Mouse (Mus musculus) left cerebral cortex, adult 2 months (tissue): ENCODE data around the gene Higd1a. TPM values are rescaled to one million over a fixed set of nuclear protein-coding genes. Genes with fewer than 3 reads are reported as not detected.
A peak's percentile ranks its signal among the peaks of the same experiment; 100 is the strongest.

ENCODE experiments used
- DNase-seq, 2 experiments: peaks; one replicate each; pipeline ENCODE4 v3.0.0; 2021 to 2022; ENCODE audit warnings: low spot score in 2 of 2, mixed read lengths in 1 of 2; ENCODE audit errors: extremely low spot score in 1 of 2
- H3K27ac ChIP-seq: fragments of 200-600 bp; 2 replicates; pipeline ENCODE4 v1.8.1; 2022
- H3K4me3 ChIP-seq: fragments of 200-600 bp; 2 replicates; pipeline ENCODE4 v1.8.1; 2022
- CTCF ChIP-seq: fragments of 200-600 bp; IDR thresholded peaks from 2 replicates; pipeline ENCODE4 v1.8.1; 2022; ENCODE audit warnings: antibody characterized with exemption, mild to moderate bottlenecking, moderate library complexity
- intact Hi-C: fragments of 180-260 bp; cut with DNase I; formaldehyde crosslinking; loops from one replicate; pipeline ENCODE4 v1.15.1; 2025
- total RNA-seq, 2 experiments: library from RNA; stranded (reverse); gene quantifications; 2 replicates each; pipeline ENCODE4 v1.2.3; 2021

Higd1a gene
- total RNA-seq, 2 experiments from 2014 or later, result 90.3 to 93.7 TPM

GRCm38 (mm10) chr9:121898245-121898644, 40.1 kb upstream of the Higd1a start, which contains the start of gene Ackr2:
Ackr2 (plus strand) TSS chr9:121898355.
- Histone ChIP-seq H3K4me3 (no peak within 1 kb of the TSS), H3K27ac (no peak within 1 kb of the TSS)
- intact Hi-C loops, result no loop called here
- peak in 1 of 2 experiments; percentile 7 for DNase-seq
- TF ChIP-seq CTCF, result no peak

- Histone ChIP-seq H3K4me3 (no peak overlapping the region), H3K27ac (no peak overlapping the region)
- DNase-seq, result peak in 1 of 2 experiments; percentile 5
- no peak for TF ChIP-seq CTCF
- intact Hi-C loops, result no loop called here
Observed at GRCm38 (mm10) chr9:121896820-121897219, 38.7 kb upstream of the Higd1a start.

GRCm38 (mm10) chr9:121895392-121895993, 37.3 kb upstream of the Higd1a start:
- Histone ChIP-seq H3K4me3 (no peak overlapping the region), H3K27ac (no peak overlapping the region)
- intact Hi-C loops, result no loop called here
- DNase-seq, result peak in 1 of 2 experiments; percentile 7
- TF ChIP-seq CTCF, result no peak

DNA sequence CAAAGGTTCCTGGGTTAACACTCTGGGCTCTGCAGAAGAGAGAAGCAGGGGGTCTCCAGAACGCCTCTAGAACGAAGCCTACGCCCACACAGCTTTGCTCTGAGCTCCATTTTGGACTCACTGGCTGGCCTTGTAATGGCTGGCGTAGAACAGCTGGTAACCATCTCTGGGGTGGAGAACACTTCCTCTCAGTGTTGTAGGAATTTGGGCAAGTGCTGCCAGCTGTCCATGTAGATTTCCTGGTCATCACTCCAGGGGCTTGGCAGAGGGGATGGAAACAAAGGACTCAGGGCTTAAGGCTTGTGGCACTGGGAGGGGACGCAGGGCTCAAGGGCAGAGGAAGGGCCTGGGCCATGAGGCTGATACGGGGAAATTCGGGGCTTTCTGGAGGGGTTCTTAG, 36.3 kb upstream of the Higd1a start:
- H3K27ac ChIP-seq, result no peak overlapping the region
- TF ChIP-seq CTCF, result no peak
- peak in 1 of 2 experiments; percentile 6 for DNase-seq
- intact Hi-C loops, result no loop called here
- H3K4me3 ChIP-seq, result no peak overlapping the region

- TF ChIP-seq CTCF, result no peak
- intact Hi-C loops, result no loop called here
- peak in 1 of 2 experiments; percentile 7 for DNase-seq
- Histone ChIP-seq H3K4me3 (no peak overlapping the region), H3K27ac (no peak overlapping the region)
Observed at GRCm38 (mm10) chr9:121892057-121892687, 34.0 kb upstream of the Higd1a start.

- intact Hi-C loops, result no loop called here
- Histone ChIP-seq H3K27ac (no peak overlapping the region), H3K4me3 (no peak overlapping the region)
- no peak for TF ChIP-seq CTCF
- peak in 1 of 2 experiments; percentile 5 for DNase-seq
Observed at GRCm38 (mm10) chr9:121891301-121891700, 33.1 kb upstream of the Higd1a start.

DNA sequence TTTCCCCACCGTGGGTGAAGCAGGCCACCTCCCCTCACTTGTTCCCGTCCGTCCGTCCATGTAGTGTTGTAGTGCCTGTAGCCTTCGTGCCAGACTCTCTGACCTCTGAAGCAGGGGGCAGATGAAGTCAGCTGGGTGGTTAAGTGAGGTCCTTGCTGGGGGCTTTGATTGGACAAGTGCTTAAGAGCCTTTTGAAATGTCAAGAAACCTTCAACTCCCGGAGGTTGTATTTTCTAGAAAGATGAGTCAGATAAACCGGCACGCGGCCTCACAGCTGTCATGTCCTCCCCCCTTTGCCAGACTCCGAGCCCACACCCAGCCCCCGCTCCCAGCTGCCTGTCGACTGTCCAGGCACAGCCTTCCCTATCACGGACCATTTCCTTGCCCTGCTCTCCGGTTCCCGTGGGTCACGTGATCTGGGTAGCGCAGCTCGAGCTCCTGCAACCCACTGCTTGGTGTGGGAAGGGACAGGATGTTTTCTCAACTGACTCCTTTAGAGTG, 32.3 kb upstream of the Higd1a start:
- peak; percentile 26 to 68 for DNase-seq
- intact Hi-C loops, result no loop called here
- Histone ChIP-seq H3K27ac (no peak overlapping the region), H3K4me3 (no peak overlapping the region)
- no peak for TF ChIP-seq CTCF

- DNase-seq, result peak in 1 of 2 experiments; percentile 7
- no peak for TF ChIP-seq CTCF
- H3K27ac ChIP-seq, result no peak overlapping the region
- intact Hi-C loops, result no loop called here
- no peak overlapping the region for H3K4me3 ChIP-seq
Observed at GRCm38 (mm10) chr9:121889927-121890440, 31.8 kb upstream of the Higd1a start.

- no peak for TF ChIP-seq CTCF
- DNase-seq, result peak in 1 of 2 experiments; percentile 5
- H3K4me3 ChIP-seq, result no peak overlapping the region
- H3K27ac ChIP-seq, result peak overlapping the region; percentile 45; the same call in 1 of the 2 replicates
- intact Hi-C loops, result no loop called here
Observed at GRCm38 (mm10) chr9:121882015-121882457, 23.9 kb upstream of the Higd1a start.

GRCm38 (mm10) chr9:121881301-121881700, 23.1 kb upstream of the Higd1a start:
- intact Hi-C loops, result loop anchor here (1.0 to 2.0 kb wide), 2 partner anchors 21 to 104 kb away; no protein-coding TSS in a partner anchor
- Histone ChIP-seq H3K4me3 (no peak overlapping the region), H3K27ac (peak overlapping the region; percentile 51)
- peak; percentile 21 to 24 for DNase-seq
- TF ChIP-seq CTCF, result peak; percentile 35

GRCm38 (mm10) chr9:121880840-121881239, 22.7 kb upstream of the Higd1a start:
- peak; percentile 50 to 66 for DNase-seq
- intact Hi-C loops, result loop anchor here (1.0 to 2.0 kb wide), 2 partner anchors 21 to 104 kb away; no protein-coding TSS in a partner anchor
- Histone ChIP-seq H3K27ac (peak overlapping the region; percentile 51), H3K4me3 (no peak overlapping the region)
- TF ChIP-seq CTCF, result peak; percentile 65
